Mouse (Mus musculus): ENCODE results near the gene Podxl.

- TF ChIP-seq CTCF (IDR thresholded peaks at IDR 0.05; ENCODE audit: borderline replicate concordance, insufficient read depth, low read length) (no peak), POLR2A (IDR thresholded peaks at IDR 0.05; ENCODE audit: low read depth, low read length) (no peak)
Observed at GRCm38 (mm10) chr6:31478221-31478620, 85.6 kb downstream of the Podxl start.
